Mouse (Mus musculus) forebrain, embryonic 10.5 days (tissue): Measurements from ENCODE around the gene Tbc1d30. TPM values are rescaled to one million over a fixed set of nuclear protein-coding genes. Genes with fewer than 3 reads are reported as not detected.

ENCODE experiments used
- DNase-seq: peaks from one replicate; pipeline ENCODE4 v3.0.0-alpha.2; 2017; ENCODE audit warnings: low spot score; ENCODE audit errors: extremely low spot score
- H3K27ac ChIP-seq: fragments of 300-500 bp; sonication (generic); 2 replicates; pipeline ENCODE4 v1.5.1; 2016; ENCODE audit warnings: mild to moderate bottlenecking
- H3K27me3 ChIP-seq: fragments of 300-500 bp; sonication (generic); 2 replicates; pipeline ENCODE4 v1.6.1; 2016; ENCODE audit warnings: mild to moderate bottlenecking; ENCODE audit not compliant: poor library complexity, severe bottlenecking
- H3K36me3 ChIP-seq: fragments of 300-500 bp; sonication (generic); replicated peaks from 2 replicates; pipeline ENCODE4 v1.6.1; 2016; ENCODE audit warnings: mild to moderate bottlenecking, moderate library complexity
- H3K4me1 ChIP-seq: fragments of 300-500 bp; sonication (generic); 2 replicates; pipeline ENCODE4 v1.6.1; 2016
- H3K4me3 ChIP-seq: fragments of 300-500 bp; sonication (generic); 2 replicates; pipeline ENCODE4 v1.5.1; 2016; ENCODE audit warnings: mild to moderate bottlenecking, moderate library complexity
- H3K9me3 ChIP-seq: fragments of 300-500 bp; sonication (generic); 2 replicates; pipeline ENCODE4 v1.6.1; 2016; ENCODE audit warnings: mild to moderate bottlenecking, moderate library complexity
- WGBS: fragments of 180-500 bp; shearing (Covaris S2); methylation state at CpG from one replicate; pipeline ENCODE4 v1.1.7; 2016; 5-methylcytosine and 5-hydroxymethylcytosine counted together
- polyA plus RNA-seq: library from polyadenylated mRNA; unstranded; fragments of >200 nt; fragmentation: Nextera tagmentation; extraction: Ambion mirVana; gene quantifications from 2 replicates; pipeline ENCODE4 v1.2.1, GENCODE M21; 2016

Tbc1d30 gene
- polyA plus RNA-seq, 1 experiment from 2014 or later, result 1.5 TPM

- Histone ChIP-seq H3K9me3 (peaks cover 6% of the 10 kb centered on the region), H3K27me3 (peaks cover 32% of the 10 kb centered on the region), H3K4me3 (no peak overlapping the region), H3K27ac (no peak overlapping the region), H3K36me3 (no peaks in the 10 kb centered on the region), H3K4me1 (peaks cover 18% of the 10 kb centered on the region)
- WGBS, result 82% methylated on average over 7 of the region's 7 CpGs
- DNase-seq, result no peak
Observed at GRCm38 (mm10) chr10:121318397-121318950, 32.6 kb downstream of the Tbc1d30 start.

GRCm38 (mm10) chr10:121316361-121316760, 34.7 kb downstream of the Tbc1d30 start:
- peaks cover 6% of the 10 kb centered on the region for H3K9me3 ChIP-seq
- H3K27ac ChIP-seq, result no peak overlapping the region
- peaks cover 53% of the 10 kb centered on the region for H3K27me3 ChIP-seq
- 93% methylated on average over 10 of the region's 10 CpGs for WGBS
- H3K4me3 ChIP-seq, result no peak overlapping the region
- peaks cover 22% of the 10 kb centered on the region for H3K4me1 ChIP-seq
- no peak for DNase-seq
- no peaks in the 10 kb centered on the region for H3K36me3 ChIP-seq

- Histone ChIP-seq H3K4me1 (peaks cover 29% of the 10 kb centered on the region), H3K27me3 (peaks cover 61% of the 10 kb centered on the region), H3K4me3 (peak overlapping the region; percentile 36), H3K27ac (no peak overlapping the region), H3K36me3 (no peaks in the 10 kb centered on the region), H3K9me3 (peaks cover 6% of the 10 kb centered on the region)
- DNase-seq, result no peak
- 20% methylated on average over 27 of the region's 27 CpGs for WGBS
Observed at GRCm38 (mm10) chr10:121315321-121316283, 35.5 kb downstream of the Tbc1d30 start.

- no peak overlapping the region for H3K27ac ChIP-seq
- no peak for DNase-seq
- peaks cover 6% of the 10 kb centered on the region for H3K9me3 ChIP-seq
- no peaks in the 10 kb centered on the region for H3K36me3 ChIP-seq
- 28% methylated on average over 4 of the region's 4 CpGs for WGBS
- peaks cover 75% of the 10 kb centered on the region for H3K27me3 ChIP-seq
- no peak overlapping the region for H3K4me3 ChIP-seq
- peaks cover 43% of the 10 kb centered on the region for H3K4me1 ChIP-seq
Observed at GRCm38 (mm10) chr10:121314186-121314585, 36.9 kb downstream of the Tbc1d30 start.

- H3K27ac ChIP-seq, result no peak overlapping the region
- DNase-seq, result no peak
- H3K4me3 ChIP-seq, result no peak overlapping the region
- peaks cover 44% of the 10 kb centered on the region for H3K4me1 ChIP-seq
- 90% methylated on average over 3 of the region's 3 CpGs for WGBS
- no peaks in the 10 kb centered on the region for H3K36me3 ChIP-seq
- H3K9me3 ChIP-seq, result peaks cover 6% of the 10 kb centered on the region
- peaks cover 86% of the 10 kb centered on the region for H3K27me3 ChIP-seq
Observed at GRCm38 (mm10) chr10:121313049-121313448, 38.0 kb downstream of the Tbc1d30 start.

- Histone ChIP-seq H3K27me3 (peaks cover 94% of the 10 kb centered on the region), H3K9me3 (no peaks in the 10 kb centered on the region), H3K4me3 (peak overlapping the region; percentile 67), H3K36me3 (no peaks in the 10 kb centered on the region), H3K27ac (peak overlapping the region; percentile 79), H3K4me1 (peaks cover 50% of the 10 kb centered on the region)
- under 1% methylated on average over 77 of the region's 77 CpGs for WGBS
- DNase-seq, result peak; percentile 72
Observed at GRCm38 (mm10) chr10:121310511-121311221, 40.4 kb downstream of the Tbc1d30 start.

GRCm38 (mm10) chr10:121309801-121310510, 41.1 kb downstream of the Tbc1d30 start:
- Histone ChIP-seq H3K36me3 (no peaks in the 10 kb centered on the region), H3K4me1 (peaks cover 47% of the 10 kb centered on the region), H3K27ac (peak overlapping the region; percentile 79), H3K27me3 (peaks cover 90% of the 10 kb centered on the region), H3K4me3 (peak overlapping the region; percentile 67), H3K9me3 (no peaks in the 10 kb centered on the region)
- peak; percentile 36 for DNase-seq
- WGBS, result under 1% methylated on average over 32 of the region's 32 CpGs

GRCm38 (mm10) chr10:121309123-121309655, 41.9 kb downstream of the Tbc1d30 start:
- Histone ChIP-seq H3K27ac (no peak overlapping the region), H3K4me1 (peaks cover 45% of the 10 kb centered on the region)

GRCm38 (mm10) chr10:121305441-121305840, 45.6 kb downstream of the Tbc1d30 start:
- no peaks in the 10 kb centered on the region for H3K9me3 ChIP-seq
- no peak overlapping the region for H3K4me3 ChIP-seq
- peaks cover 45% of the 10 kb centered on the region for H3K27me3 ChIP-seq
- peaks cover 28% of the 10 kb centered on the region for H3K4me1 ChIP-seq
- H3K36me3 ChIP-seq, result no peaks in the 10 kb centered on the region
- no peak overlapping the region for H3K27ac ChIP-seq
- whole genome bisulfite sequencing, result 26% methylated on average over 5 of the region's 5 CpGs
- DNase-seq, result no peak

More at GRCm38 (mm10) chr10:121309123-121309655, 41.9 kb downstream of the Tbc1d30 start:
- no peaks in the 10 kb centered on the region for H3K9me3 ChIP-seq
- H3K27me3 ChIP-seq, result peaks cover 82% of the 10 kb centered on the region
- no peak for DNase-seq
- 18% methylated on average over 11 of the region's 11 CpGs for WGBS
- H3K36me3 ChIP-seq, result no peaks in the 10 kb centered on the region
- peak overlapping the region; percentile 67; the same call in 1 of the 2 replicates for H3K4me3 ChIP-seq

GRCm38 (mm10) chr10:121303559-121303958, 47.5 kb downstream of the Tbc1d30 start:
- 84% methylated on average over 3 of the region's 3 CpGs for WGBS
- no peak for DNase-seq
- H3K4me3 ChIP-seq, result no peak overlapping the region
- no peaks in the 10 kb centered on the region for H3K9me3 ChIP-seq
- H3K27me3 ChIP-seq, result peaks cover 29% of the 10 kb centered on the region
- no peak overlapping the region for H3K27ac ChIP-seq
- H3K4me1 ChIP-seq, result peaks cover 14% of the 10 kb centered on the region
- H3K36me3 ChIP-seq, result no peaks in the 10 kb centered on the region

GRCm38 (mm10) chr10:121301868-121302267, 49.2 kb downstream of the Tbc1d30 start:
- WGBS, result 85% methylated on average over 14 of the region's 14 CpGs
- Histone ChIP-seq H3K36me3 (no peaks in the 10 kb centered on the region), H3K4me1 (peaks cover 24% of the 10 kb centered on the region), H3K4me3 (no peak overlapping the region), H3K27ac (no peak overlapping the region), H3K27me3 (peaks cover 15% of the 10 kb centered on the region), H3K9me3 (no peaks in the 10 kb centered on the region)
- DNase-seq, result no peak

- Histone ChIP-seq H3K27me3 (peaks cover 6% of the 10 kb centered on the region), H3K4me1 (peaks cover 15% of the 10 kb centered on the region), H3K36me3 (0 out of 2 replicates have a peak, but pooled peaks cover 3% of the 10 kb centered on the region), H3K4me3 (no peak overlapping the region), H3K27ac (no peak overlapping the region), H3K9me3 (no peaks in the 10 kb centered on the region)
- no peak for DNase-seq
- WGBS, result 84% methylated on average over 7 of the region's 7 CpGs
Observed at GRCm38 (mm10) chr10:121300659-121301058, 50.4 kb downstream of the Tbc1d30 start.
